Mouse (Mus musculus) forebrain, embryonic 15.5 days (tissue): Measurements from ENCODE around the gene Mael. TPM values are rescaled to one million over a fixed set of nuclear protein-coding genes. Genes with fewer than 3 reads are reported as not detected.

Source experiments
- ATAC-seq: fragments of 200-750 bp; cut with Nextera tagmentation; replicated peaks from 2 replicates; pipeline ENCODE4 v1.8.0; 2017; ENCODE audit warnings: mild to moderate bottlenecking, moderate TSS enrichment, moderate library complexity
- H3K27ac ChIP-seq: fragments of 300-500 bp; sonication (generic); replicated peaks from 2 replicates; pipeline ENCODE4 v1.5.1; 2015; ENCODE audit warnings: mild to moderate bottlenecking, inconsistent platforms
- H3K27me3 ChIP-seq: fragments of 300-500 bp; sonication (generic); 2 replicates; pipeline ENCODE4 v1.6.1; 2015; ENCODE audit warnings: inconsistent platforms
- H3K36me3 ChIP-seq: fragments of 300-500 bp; sonication (generic); 2 replicates; pipeline ENCODE4 v1.6.1; 2015; ENCODE audit warnings: mild to moderate bottlenecking, inconsistent platforms
- H3K4me1 ChIP-seq: fragments of 300-500 bp; sonication (generic); 2 replicates; pipeline ENCODE4 v1.6.1; 2015; ENCODE audit warnings: inconsistent platforms
- H3K4me2 ChIP-seq: fragments of 300-500 bp; sonication (generic); replicated peaks from 2 replicates; pipeline ENCODE4 v1.6.1; 2015; ENCODE audit warnings: mild to moderate bottlenecking, inconsistent platforms
- H3K4me3 ChIP-seq: fragments of 300-500 bp; sonication (generic); 2 replicates; pipeline ENCODE4 v1.5.1; 2015; ENCODE audit warnings: mild to moderate bottlenecking, inconsistent platforms
- H3K9ac ChIP-seq: fragments of 300-500 bp; sonication (generic); replicated peaks from 2 replicates; pipeline ENCODE4 v1.6.1; 2015; ENCODE audit warnings: mild to moderate bottlenecking, inconsistent platforms
- H3K9me3 ChIP-seq: fragments of 300-500 bp; sonication (generic); 2 replicates; pipeline ENCODE4 v1.6.1; 2016; ENCODE audit warnings: inconsistent platforms
- whole genome bisulfite sequencing: fragments of 180-500 bp; shearing (Covaris S2); methylation state at CpG from one replicate; pipeline ENCODE4 v1.1.7; 2015; ENCODE audit warnings: mixed read lengths; 5-methylcytosine and 5-hydroxymethylcytosine counted together
- polyA plus RNA-seq: library from polyadenylated mRNA; unstranded; fragments of >200 nt; fragmentation: Nextera tagmentation; extraction: Ambion mirVana; gene quantifications from 2 replicates; pipeline ENCODE4 v1.2.1, GENCODE M21; 2015

Gene Mael
- polyA plus RNA-seq, 1 experiment from 2014 or later: not detected

DNA sequence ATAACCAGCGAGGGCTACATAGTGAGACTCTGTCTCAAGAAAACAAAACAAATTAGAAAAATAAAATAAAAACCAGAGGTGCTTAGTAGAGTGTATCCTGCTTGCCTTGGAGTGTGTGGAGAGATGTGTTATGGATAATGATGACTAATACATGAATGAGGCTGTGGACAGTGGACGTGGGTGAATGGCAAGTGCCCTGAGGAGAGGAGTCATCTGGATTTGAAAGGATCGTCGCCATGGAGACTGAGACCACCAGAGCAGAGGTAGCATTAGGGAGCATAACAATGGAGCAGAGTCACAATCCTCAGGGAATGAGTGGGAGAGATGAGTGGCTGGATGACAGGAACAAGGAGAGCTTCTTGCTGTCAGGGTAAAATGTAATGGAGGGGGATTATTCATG is 48.7 kb downstream of the Mael start:
- ATAC-seq: no peak
- Histone ChIP-seq H3K27me3 (no peaks in the 10 kb centered on the region), H3K27ac (no peak overlapping the region), H3K4me2 (no peak overlapping the region), H3K4me3 (no peak overlapping the region), H3K36me3 (no peaks in the 10 kb centered on the region), H3K9ac (no peak overlapping the region), H3K9me3 (no peaks in the 10 kb centered on the region), H3K4me1 (no peaks in the 10 kb centered on the region)
- WGBS: 72% methylated on average over 4 of the region's 4 CpGs

DNA sequence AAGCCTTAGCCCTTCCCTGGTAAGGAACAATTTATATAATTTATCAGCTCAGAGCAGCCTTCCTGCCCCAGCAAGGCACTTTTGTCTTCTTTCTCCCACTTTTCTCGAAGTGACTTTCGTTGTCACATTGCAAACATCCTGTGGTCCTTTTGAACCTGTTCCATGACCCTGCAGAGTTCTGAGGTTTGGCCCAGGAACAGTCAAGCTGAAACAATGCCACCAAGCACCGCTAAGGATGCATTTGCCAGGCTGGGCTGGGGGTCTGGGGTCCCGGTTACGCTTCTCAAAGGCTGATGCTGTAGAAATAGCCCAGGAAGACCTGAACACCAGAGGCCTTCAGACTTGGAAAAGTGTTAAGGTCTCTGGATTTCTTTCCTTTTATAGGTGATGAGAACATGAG is 53.2 kb downstream of the Mael start:
- H3K27ac ChIP-seq: no peak overlapping the region
- no peak overlapping the region for H3K4me3 ChIP-seq
- no peaks in the 10 kb centered on the region for H3K36me3 ChIP-seq
- no peak overlapping the region for H3K9ac ChIP-seq
- 76% methylated on average over 5 of the region's 5 CpGs for WGBS
- no peak overlapping the region for H3K4me2 ChIP-seq
- no peak for ATAC-seq
- H3K27me3 ChIP-seq: no peaks in the 10 kb centered on the region
- H3K4me1 ChIP-seq: peaks cover 18% of the 10 kb centered on the region
- H3K9me3 ChIP-seq: no peaks in the 10 kb centered on the region

DNA sequence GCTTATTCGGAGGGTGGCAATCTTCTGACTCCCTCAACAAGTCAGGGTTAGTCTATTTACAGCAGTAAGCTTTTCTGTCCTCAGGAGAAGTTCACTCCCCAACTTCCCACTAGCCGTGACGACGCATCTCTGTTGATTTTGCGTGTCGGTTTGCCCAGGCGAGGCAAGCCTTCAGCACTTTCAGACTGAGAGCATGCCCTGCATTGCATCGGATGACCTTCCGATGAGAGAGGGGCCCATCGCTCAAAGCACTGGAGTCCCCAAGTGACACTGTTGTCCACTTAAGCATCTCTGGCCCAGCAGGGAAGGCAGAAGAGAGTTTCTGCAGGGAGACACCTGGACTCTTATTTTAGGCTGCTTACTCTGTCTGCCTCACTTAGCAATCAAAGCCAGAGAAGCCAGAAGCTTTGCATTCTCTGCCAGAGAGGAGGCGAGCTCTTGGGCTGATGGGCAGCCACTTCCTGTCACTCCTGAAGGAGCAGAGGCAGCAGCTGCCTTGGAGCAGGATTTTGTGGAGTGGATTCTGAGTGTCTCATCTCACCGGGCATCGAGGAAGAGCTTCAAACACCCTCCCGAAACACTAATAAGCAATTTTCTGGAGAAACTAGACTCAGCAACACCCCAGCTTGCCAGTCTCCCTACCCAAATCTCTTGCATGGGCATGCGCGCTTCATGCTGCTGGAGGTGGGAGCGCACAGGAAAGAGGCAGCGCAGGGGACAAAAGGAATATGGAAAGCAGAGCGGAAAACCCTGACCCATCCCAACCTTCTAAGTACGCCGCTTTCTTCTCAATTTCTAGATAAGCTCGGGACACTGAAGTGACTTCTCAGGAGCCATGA is 53.9 kb downstream of the Mael start:
- no peak for ATAC-seq
- H3K9ac ChIP-seq: no peak overlapping the region
- no peak overlapping the region; the same call in 1 of the 2 replicates for H3K27ac ChIP-seq
- no peaks in the 10 kb centered on the region for H3K36me3 ChIP-seq
- H3K27me3 ChIP-seq: no peaks in the 10 kb centered on the region
- H3K4me3 ChIP-seq: no peak overlapping the region
- no peak overlapping the region for H3K4me2 ChIP-seq
- H3K4me1 ChIP-seq: peaks cover 18% of the 10 kb centered on the region
- WGBS: 87% methylated on average over 22 of the region's 22 CpGs
- H3K9me3 ChIP-seq: no peaks in the 10 kb centered on the region

DNA sequence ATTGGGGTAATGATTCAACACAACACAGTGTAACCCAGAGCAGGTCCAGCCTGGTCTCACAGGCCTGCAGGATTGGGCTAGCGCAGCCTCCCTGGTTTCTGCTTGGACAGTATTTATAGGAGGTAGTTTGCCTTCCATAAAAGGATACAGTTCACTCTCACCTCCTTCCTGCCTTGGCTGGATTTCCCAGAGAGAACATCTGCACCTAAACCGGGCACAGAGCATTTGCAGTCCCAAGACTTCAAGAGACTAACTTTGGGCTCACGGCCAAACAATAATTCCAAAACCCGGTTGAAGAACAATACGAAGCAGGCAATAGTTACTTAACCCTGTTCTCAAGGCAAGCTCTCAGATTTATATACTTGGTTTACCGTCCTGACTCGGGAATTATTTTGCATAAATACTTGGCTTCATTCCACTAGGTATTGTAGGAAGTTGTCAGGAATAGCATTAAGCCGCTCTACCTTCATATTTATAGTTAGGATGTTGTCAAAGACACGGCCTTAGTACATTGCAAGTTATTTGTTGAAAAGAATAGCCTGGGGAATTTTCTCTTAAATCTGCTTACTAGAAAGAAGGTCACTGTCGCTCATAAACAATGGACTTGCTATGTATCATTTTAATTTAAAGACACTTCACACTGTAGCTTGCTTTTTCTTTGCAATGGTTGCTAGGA is 55.5 kb downstream of the Mael start:
- WGBS: 42% methylated on average over 10 of the region's 10 CpGs
- Histone ChIP-seq H3K4me2 (no peak overlapping the region), H3K4me3 (no peak overlapping the region), H3K27me3 (no peaks in the 10 kb centered on the region), H3K9ac (no peak overlapping the region), H3K4me1 (peaks cover 18% of the 10 kb centered on the region), H3K9me3 (no peaks in the 10 kb centered on the region), H3K36me3 (no peaks in the 10 kb centered on the region), H3K27ac (no peak overlapping the region)
- peak; percentile 61 for ATAC-seq

DNA sequence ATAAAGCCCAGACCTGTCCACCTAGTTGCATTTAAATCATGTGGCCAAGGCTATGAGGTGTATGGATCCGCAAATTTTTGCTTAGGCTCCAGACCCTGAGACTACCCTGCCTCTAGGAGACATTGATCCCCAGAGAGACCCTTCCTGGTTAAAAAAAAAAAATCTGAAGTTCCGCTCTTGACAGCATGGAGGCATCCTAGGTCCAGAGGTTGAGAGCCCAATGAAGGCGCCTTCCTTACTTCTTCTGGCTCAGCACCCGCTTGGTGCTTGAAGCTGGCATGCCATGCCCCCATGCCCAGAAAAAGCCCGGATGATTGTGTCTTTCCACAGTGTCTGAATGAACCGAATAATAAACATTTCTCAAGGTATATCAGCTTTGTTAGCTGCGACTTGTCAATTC is 57.0 kb downstream of the Mael start:
- 91% methylated on average over 7 of the region's 7 CpGs for WGBS
- no peaks in the 10 kb centered on the region for H3K27me3 ChIP-seq
- ATAC-seq: no peak
- H3K9me3 ChIP-seq: no peaks in the 10 kb centered on the region
- no peak overlapping the region for H3K4me2 ChIP-seq
- no peak overlapping the region for H3K9ac ChIP-seq
- H3K4me3 ChIP-seq: no peak overlapping the region
- H3K36me3 ChIP-seq: no peaks in the 10 kb centered on the region
- H3K4me1 ChIP-seq: peaks cover 18% of the 10 kb centered on the region
- H3K27ac ChIP-seq: no peak overlapping the region

DNA sequence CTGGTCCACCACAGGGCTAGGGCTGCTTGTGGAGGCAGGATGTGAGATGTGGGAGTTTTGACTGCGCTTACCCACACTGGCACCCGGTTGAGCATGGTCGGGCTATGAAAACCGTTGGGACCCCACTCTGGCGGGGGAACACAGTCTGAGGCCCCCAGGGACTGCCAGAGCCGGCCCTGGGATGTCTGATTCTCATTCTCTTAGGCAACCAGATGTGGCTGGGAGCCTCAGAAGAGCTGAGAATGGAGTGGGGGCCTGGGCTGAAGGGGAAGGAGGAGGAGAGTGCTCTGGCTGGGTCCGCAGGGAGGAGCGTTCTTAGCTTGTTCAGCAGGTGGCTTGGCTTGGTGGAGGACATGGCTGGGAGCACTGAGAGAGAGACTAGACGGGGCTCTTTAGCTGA is 64.9 kb downstream of the Mael start:
- H3K4me3 ChIP-seq: no peak overlapping the region
- H3K36me3 ChIP-seq: no peaks in the 10 kb centered on the region
- no peak overlapping the region for H3K9ac ChIP-seq
- no peaks in the 10 kb centered on the region for H3K9me3 ChIP-seq
- 81% methylated on average over 9 of the region's 9 CpGs for WGBS
- no peaks in the 10 kb centered on the region for H3K4me1 ChIP-seq
- ATAC-seq: no peak
- H3K27me3 ChIP-seq: no peaks in the 10 kb centered on the region
- no peak overlapping the region for H3K27ac ChIP-seq
- no peak overlapping the region for H3K4me2 ChIP-seq

DNA sequence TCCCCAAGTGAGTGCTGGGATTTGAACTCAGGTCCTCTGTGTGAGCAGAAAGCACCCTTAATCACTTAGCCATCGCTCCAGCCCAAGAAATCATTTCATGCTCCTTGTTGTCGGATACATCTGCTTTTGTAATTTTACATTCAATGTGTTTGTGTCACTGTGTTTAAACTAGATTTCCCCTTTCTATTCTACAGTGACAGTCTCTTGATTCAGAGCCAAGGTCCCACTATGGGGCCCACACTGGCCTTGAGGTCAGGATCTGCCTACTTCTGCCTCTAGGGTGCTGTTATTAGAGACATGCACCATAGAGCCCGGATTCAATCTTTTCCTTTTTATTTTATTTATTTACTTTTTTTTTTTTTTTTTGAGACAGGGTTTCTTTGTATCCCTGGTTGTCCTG is 65.6 kb downstream of the Mael start:
- 75% methylated on average over 3 of the region's 3 CpGs for WGBS
- no peaks in the 10 kb centered on the region for H3K9me3 ChIP-seq
- no peak overlapping the region for H3K9ac ChIP-seq
- H3K27ac ChIP-seq: no peak overlapping the region
- H3K4me2 ChIP-seq: no peak overlapping the region
- H3K36me3 ChIP-seq: no peaks in the 10 kb centered on the region
- H3K4me3 ChIP-seq: no peak overlapping the region
- no peak for ATAC-seq
- H3K4me1 ChIP-seq: no peaks in the 10 kb centered on the region
- H3K27me3 ChIP-seq: no peaks in the 10 kb centered on the region

DNA sequence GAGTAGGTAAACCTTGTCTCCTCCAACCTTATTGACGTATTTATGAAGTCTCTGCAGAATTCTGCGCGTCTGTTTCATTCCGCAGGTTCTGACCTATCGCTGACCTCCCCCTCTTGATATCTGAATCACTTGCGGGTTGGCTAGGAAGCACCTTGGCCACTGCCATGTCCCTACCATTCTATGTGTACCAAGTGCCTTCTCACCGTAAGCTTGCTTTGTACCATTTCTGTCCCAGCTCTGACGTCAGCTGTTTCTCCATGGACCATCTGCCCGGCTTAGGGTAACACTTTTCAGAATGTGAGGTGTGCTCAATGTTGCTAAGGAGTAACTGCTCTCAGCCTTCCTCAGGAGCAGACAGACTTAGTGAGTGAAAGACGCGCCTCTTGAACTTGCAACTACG is 67.7 kb downstream of the Mael start:
- 95% methylated on average over 12 of the region's 12 CpGs for WGBS
- H3K36me3 ChIP-seq: no peaks in the 10 kb centered on the region
- H3K4me2 ChIP-seq: no peak overlapping the region
- H3K9ac ChIP-seq: no peak overlapping the region
- H3K4me3 ChIP-seq: no peak overlapping the region
- no peaks in the 10 kb centered on the region for H3K4me1 ChIP-seq
- ATAC-seq: no peak
- H3K9me3 ChIP-seq: no peaks in the 10 kb centered on the region
- H3K27ac ChIP-seq: no peak overlapping the region
- H3K27me3 ChIP-seq: no peaks in the 10 kb centered on the region

DNA sequence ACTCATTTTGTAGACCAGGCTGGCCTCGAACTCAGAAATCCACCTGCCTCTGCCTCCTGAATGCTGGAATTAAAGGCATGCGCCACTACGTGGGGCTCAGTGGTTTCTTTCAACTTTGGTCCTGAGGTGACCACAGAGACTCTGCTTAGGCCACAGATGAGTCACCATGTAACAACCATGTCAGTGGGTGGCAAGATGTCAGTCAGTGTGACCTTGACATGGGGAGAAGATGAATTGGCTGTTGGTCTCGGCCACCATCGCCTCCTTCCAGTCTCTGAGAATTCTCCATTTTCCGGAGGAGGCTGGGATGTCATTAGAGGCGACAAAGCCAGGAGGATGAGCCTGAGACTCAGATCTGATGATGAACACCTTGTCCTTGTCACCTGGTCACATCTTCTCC is 68.8 kb downstream of the Mael start:
- no peak for ATAC-seq
- H3K9ac ChIP-seq: no peak overlapping the region

DNA sequence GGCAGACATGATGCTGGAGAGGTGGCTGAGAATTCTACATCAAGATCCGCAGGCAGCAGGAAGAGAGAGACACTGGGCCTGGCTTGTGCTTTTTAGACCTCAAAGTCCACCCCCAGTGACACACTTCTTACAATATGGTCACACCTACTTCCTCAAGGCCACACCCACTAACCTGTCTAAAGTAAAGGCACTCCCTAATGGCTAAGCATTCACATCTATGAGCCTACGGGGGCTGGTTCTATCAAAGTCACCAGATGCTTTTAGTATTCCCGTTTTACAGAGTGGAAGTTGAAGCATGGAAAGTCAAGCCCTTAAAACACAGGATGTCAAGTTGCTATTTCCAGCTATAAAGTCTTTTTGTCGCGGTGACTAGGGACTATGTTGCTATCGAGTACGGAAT is 70.5 kb downstream of the Mael start:
- H3K27me3 ChIP-seq: no peaks in the 10 kb centered on the region
- H3K9ac ChIP-seq: no peak overlapping the region
- 97% methylated on average over 7 of the region's 7 CpGs for WGBS
- no peaks in the 10 kb centered on the region for H3K4me1 ChIP-seq
- no peak for ATAC-seq
- H3K27ac ChIP-seq: no peak overlapping the region
- no peaks in the 10 kb centered on the region for H3K36me3 ChIP-seq
- no peak overlapping the region for H3K4me2 ChIP-seq
- no peak overlapping the region for H3K4me3 ChIP-seq
- H3K9me3 ChIP-seq: no peaks in the 10 kb centered on the region

More for the DNA sequence above, 68.8 kb downstream of the Mael start:
- Histone ChIP-seq H3K9me3 (no peaks in the 10 kb centered on the region), H3K4me2 (no peak overlapping the region), H3K27me3 (no peaks in the 10 kb centered on the region), H3K4me1 (no peaks in the 10 kb centered on the region), H3K27ac (no peak overlapping the region), H3K4me3 (no peak overlapping the region), H3K36me3 (no peaks in the 10 kb centered on the region)
- 95% methylated on average over 7 of the region's 7 CpGs for whole genome bisulfite sequencing

DNA sequence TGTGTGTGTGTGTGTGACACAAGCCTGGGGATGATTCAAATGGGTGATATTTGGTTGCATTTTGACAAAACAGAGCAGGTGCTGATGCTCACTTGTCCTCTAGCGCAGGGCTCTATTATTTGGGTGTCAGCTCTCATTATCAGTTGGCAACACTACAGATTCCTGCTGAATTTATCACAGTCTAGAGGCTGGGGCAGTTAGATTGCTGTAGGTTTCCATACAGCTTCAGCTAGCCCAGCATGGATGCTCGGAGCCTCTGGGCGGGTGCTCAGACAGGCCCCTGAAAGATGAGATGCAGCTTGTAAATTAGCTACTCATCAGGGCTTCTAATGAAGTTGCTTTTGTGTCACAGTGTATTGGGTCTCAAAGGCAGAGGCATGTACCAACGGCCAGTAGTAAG is 71.1 kb downstream of the Mael start:
- H3K4me2 ChIP-seq: no peak overlapping the region
- no peak overlapping the region for H3K9ac ChIP-seq
- no peak for ATAC-seq
- no peaks in the 10 kb centered on the region for H3K9me3 ChIP-seq
- no peak overlapping the region for H3K27ac ChIP-seq
- H3K4me1 ChIP-seq: no peaks in the 10 kb centered on the region
- H3K4me3 ChIP-seq: no peak overlapping the region
- H3K27me3 ChIP-seq: no peaks in the 10 kb centered on the region
- no peaks in the 10 kb centered on the region for H3K36me3 ChIP-seq
- WGBS: 50% methylated on average over 4 of the region's 4 CpGs

DNA sequence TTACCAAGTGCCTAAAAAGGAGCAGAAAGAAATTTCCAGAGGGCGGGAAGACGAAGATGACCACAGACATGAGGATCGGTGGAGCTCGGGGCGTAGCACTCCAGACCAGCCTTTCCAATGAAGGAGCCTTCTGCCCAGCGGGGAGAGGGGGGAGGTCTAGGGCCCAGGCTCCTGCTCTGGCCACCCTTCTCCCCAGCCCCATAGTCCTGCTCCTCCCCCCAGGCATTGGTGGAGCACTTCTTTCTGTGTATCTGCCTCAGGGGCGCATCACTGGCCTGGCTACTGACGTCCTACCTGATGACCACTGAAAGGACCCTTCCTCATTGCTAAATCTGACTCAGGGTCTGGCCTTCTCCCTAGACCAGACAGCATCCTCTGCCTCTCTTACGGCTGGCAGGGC is 73.4 kb downstream of the Mael start:
- WGBS: 88% methylated on average over 9 of the region's 9 CpGs

More for the DNA sequence above, 73.4 kb downstream of the Mael start:
- no peak overlapping the region for H3K9ac ChIP-seq
- H3K9me3 ChIP-seq: no peaks in the 10 kb centered on the region
- H3K27ac ChIP-seq: no peak overlapping the region
- H3K4me3 ChIP-seq: no peak overlapping the region
- 0 out of 2 replicates have a peak, but pooled peaks cover 3% of the 10 kb centered on the region for H3K27me3 ChIP-seq
- ATAC-seq: no peak
- H3K36me3 ChIP-seq: no peaks in the 10 kb centered on the region
- no peak overlapping the region for H3K4me2 ChIP-seq
- H3K4me1 ChIP-seq: peaks cover 3% of the 10 kb centered on the region; the same call in 1 of the 2 replicates
